Mouse (Mus musculus): ENCODE results near the gene Naa35. TPM values are rescaled to one million over a fixed set of nuclear protein-coding genes. Genes with fewer than 3 reads are reported as not detected.

The Naa35 gene
- polyA plus RNA-seq, 1 experiment = 46.6 TPM

GRCm38 (mm10) chr13:59624389-59624788 lies 39.3 kb downstream of the Naa35 start:
- TF ChIP-seq POLR2A (IDR thresholded peaks at IDR 0.05; ENCODE audit: borderline replicate concordance, low read depth, low read length) (no peak), CTCF (IDR thresholded peaks at IDR 0.05; ENCODE audit: low read depth, low read length) (no peak)
- Histone ChIP-seq H3K4me3 (ENCODE audit: insufficient read depth, low read length) (no peak overlapping the region), H3K4me1 (ENCODE audit: control insufficient read depth, insufficient read depth, low read length) (no peaks in the 10 kb centered on the region), H3K27ac (ENCODE audit: insufficient read depth, low read depth, low read length) (no peak overlapping the region)

- Histone ChIP-seq H3K4me3 (ENCODE audit: insufficient read depth, low read length) (no peak overlapping the region), H3K4me1 (ENCODE audit: control insufficient read depth, insufficient read depth, low read length) (no peaks in the 10 kb centered on the region), H3K27ac (ENCODE audit: insufficient read depth, low read depth, low read length) (no peak overlapping the region)
- TF ChIP-seq POLR2A (IDR thresholded peaks at IDR 0.05; ENCODE audit: borderline replicate concordance, low read depth, low read length) = no peak
- no peak for TF ChIP-seq CTCF (IDR thresholded peaks at IDR 0.05; ENCODE audit: low read depth, low read length)
These were observed 39.8 kb downstream of the Naa35 start for GRCm38 (mm10) chr13:59624903-59625302.

GRCm38 (mm10) chr13:59626739-59627138 lies 41.7 kb downstream of the Naa35 start:
- Histone ChIP-seq H3K4me3 (ENCODE audit: insufficient read depth, low read length) (no peak overlapping the region), H3K27ac (ENCODE audit: insufficient read depth, low read depth, low read length) (no peak overlapping the region), H3K4me1 (ENCODE audit: control insufficient read depth, insufficient read depth, low read length) (no peaks in the 10 kb centered on the region)
- TF ChIP-seq POLR2A (IDR thresholded peaks at IDR 0.05; ENCODE audit: borderline replicate concordance, low read depth, low read length) (no peak), CTCF (IDR thresholded peaks at IDR 0.05; ENCODE audit: low read depth, low read length) (no peak)

- TF ChIP-seq POLR2A (IDR thresholded peaks at IDR 0.05; ENCODE audit: borderline replicate concordance, low read depth, low read length) (no peak), CTCF (IDR thresholded peaks at IDR 0.05; ENCODE audit: low read depth, low read length) (no peak)
- Histone ChIP-seq H3K27ac (ENCODE audit: insufficient read depth, low read depth, low read length) (no peak overlapping the region), H3K4me1 (ENCODE audit: control insufficient read depth, insufficient read depth, low read length) (no peaks in the 10 kb centered on the region), H3K4me3 (ENCODE audit: insufficient read depth, low read length) (no peak overlapping the region)
These were observed 49.6 kb downstream of the Naa35 start for GRCm38 (mm10) chr13:59634637-59635036.

- no peak overlapping the region for H3K27ac ChIP-seq (ENCODE audit: insufficient read depth, low read depth, low read length)
- TF ChIP-seq CTCF (IDR thresholded peaks at IDR 0.05; ENCODE audit: low read depth, low read length) = no peak
- no peak for TF ChIP-seq POLR2A (IDR thresholded peaks at IDR 0.05; ENCODE audit: borderline replicate concordance, low read depth, low read length)
- H3K4me1 ChIP-seq (ENCODE audit: control insufficient read depth, insufficient read depth, low read length) = no peaks in the 10 kb centered on the region
- no peak overlapping the region for H3K4me3 ChIP-seq (ENCODE audit: insufficient read depth, low read length)
These were observed 52.7 kb downstream of the Naa35 start for GRCm38 (mm10) chr13:59637800-59638199.

GRCm38 (mm10) chr13:59639368-59640177 lies 54.5 kb downstream of the Naa35 start:
- Histone ChIP-seq H3K4me1 (ENCODE audit: control insufficient read depth, insufficient read depth, low read length) (no peaks in the 10 kb centered on the region), H3K27ac (ENCODE audit: insufficient read depth, low read depth, low read length) (no peak overlapping the region), H3K4me3 (ENCODE audit: insufficient read depth, low read length) (no peak overlapping the region)
- no peak for TF ChIP-seq CTCF (IDR thresholded peaks at IDR 0.05; ENCODE audit: low read depth, low read length)
- no peak for TF ChIP-seq POLR2A (IDR thresholded peaks at IDR 0.05; ENCODE audit: borderline replicate concordance, low read depth, low read length)

- H3K27ac ChIP-seq (ENCODE audit: insufficient read depth, low read depth, low read length) = no peak overlapping the region
- no peaks in the 10 kb centered on the region for H3K4me1 ChIP-seq (ENCODE audit: control insufficient read depth, insufficient read depth, low read length)
- no peak overlapping the region for H3K4me3 ChIP-seq (ENCODE audit: insufficient read depth, low read length)
- no peak for TF ChIP-seq POLR2A (IDR thresholded peaks at IDR 0.05; ENCODE audit: borderline replicate concordance, low read depth, low read length)
- no peak for TF ChIP-seq CTCF (IDR thresholded peaks at IDR 0.05; ENCODE audit: low read depth, low read length)
These were observed 55.0 kb downstream of the Naa35 start for GRCm38 (mm10) chr13:59640178-59640440.

GRCm38 (mm10) chr13:59642818-59643217 lies 57.8 kb downstream of the Naa35 start:
- H3K4me3 ChIP-seq (ENCODE audit: insufficient read depth, low read length) = no peak overlapping the region
- H3K4me1 ChIP-seq (ENCODE audit: control insufficient read depth, insufficient read depth, low read length) = no peaks in the 10 kb centered on the region
- no peak for TF ChIP-seq CTCF (IDR thresholded peaks at IDR 0.05; ENCODE audit: low read depth, low read length)
- TF ChIP-seq POLR2A (IDR thresholded peaks at IDR 0.05; ENCODE audit: borderline replicate concordance, low read depth, low read length) = no peak
- no peak overlapping the region for H3K27ac ChIP-seq (ENCODE audit: insufficient read depth, low read depth, low read length)

GRCm38 (mm10) chr13:59645491-59645890 lies 60.4 kb downstream of the Naa35 start:
- H3K4me1 ChIP-seq (ENCODE audit: control insufficient read depth, insufficient read depth, low read length) = no peaks in the 10 kb centered on the region
- H3K27ac ChIP-seq (ENCODE audit: insufficient read depth, low read depth, low read length) = no peak overlapping the region
- TF ChIP-seq POLR2A (IDR thresholded peaks at IDR 0.05; ENCODE audit: borderline replicate concordance, low read depth, low read length) = no peak
- no peak for TF ChIP-seq CTCF (IDR thresholded peaks at IDR 0.05; ENCODE audit: low read depth, low read length)
- H3K4me3 ChIP-seq (ENCODE audit: insufficient read depth, low read length) = no peak overlapping the region

GRCm38 (mm10) chr13:59646674-59647244 lies 61.7 kb downstream of the Naa35 start:
- no peaks in the 10 kb centered on the region for H3K4me1 ChIP-seq (ENCODE audit: control insufficient read depth, insufficient read depth, low read length)
- no peak for TF ChIP-seq POLR2A (IDR thresholded peaks at IDR 0.05; ENCODE audit: borderline replicate concordance, low read depth, low read length)
- TF ChIP-seq CTCF (IDR thresholded peaks at IDR 0.05; ENCODE audit: low read depth, low read length) = no peak
- no peak overlapping the region for H3K4me3 ChIP-seq (ENCODE audit: insufficient read depth, low read length)
- no peak overlapping the region for H3K27ac ChIP-seq (ENCODE audit: insufficient read depth, low read depth, low read length)

All from bone marrow macrophage, adult 2 months (primary cell).